Mouse (Mus musculus): ENCODE data around the gene Intu. TPM values are rescaled to one million over a fixed set of nuclear protein-coding genes. Genes with fewer than 3 reads are reported as not detected.
A peak's percentile ranks its signal among the peaks of the same experiment; 100 is the strongest.

The Intu gene
- total RNA-seq (2017): 0.29 to 1.8 TPM (median 1.6 TPM) in 3 replicates

DNA sequence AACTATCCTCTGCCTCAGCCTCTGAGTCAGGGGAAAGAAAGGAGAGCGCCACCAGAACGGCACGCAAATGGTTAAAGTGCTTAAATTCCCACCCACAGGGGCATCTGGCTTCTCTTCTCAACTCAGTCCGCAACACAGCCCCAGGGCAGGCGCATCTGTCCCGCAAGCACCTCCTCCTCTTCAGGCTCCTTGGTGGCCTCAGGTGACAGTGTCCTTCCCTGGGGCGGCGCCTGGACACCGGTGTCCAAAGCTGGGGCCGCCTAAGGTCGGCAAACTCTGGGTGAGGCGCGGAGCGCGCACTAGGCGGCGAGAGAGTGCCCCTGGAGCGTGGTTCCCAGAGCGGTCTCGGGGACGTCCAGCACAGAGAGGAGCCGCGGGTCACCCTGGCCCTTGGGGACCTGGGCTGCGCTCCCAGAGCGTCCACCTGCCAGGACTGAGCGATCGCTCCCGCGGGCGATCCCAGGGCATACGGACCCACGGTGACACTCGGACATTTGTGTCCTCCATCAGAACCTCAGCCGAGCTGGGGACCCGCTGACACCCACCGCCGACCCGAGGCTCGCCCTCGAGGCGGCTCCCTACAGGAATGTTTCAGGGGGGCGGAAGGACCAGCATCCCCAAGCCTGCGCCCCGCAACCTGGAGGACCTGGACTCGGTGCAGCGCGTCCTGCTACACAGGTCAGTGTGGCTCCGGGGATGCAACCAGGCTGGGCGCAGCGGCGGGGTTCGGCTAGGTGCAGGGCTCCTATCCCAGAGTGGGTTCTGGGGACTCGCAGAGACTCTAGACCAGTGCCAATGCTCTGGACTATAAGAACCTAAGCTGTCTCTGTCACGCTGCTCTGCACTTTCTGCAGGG lies at the start of gene Intu:
Gene Intu, plus strand, starts transcription at position 1 of the 856 bp plus-strand sequence.
- ATAC-seq (replicated peaks; ENCODE audit: insufficient number of reproducible peaks, low FRiP score, low TSS enrichment, poor library complexity, severe bottlenecking): 0 out of 2 replicates have a peak, but pooled peaks have one; percentile 25

DNA sequence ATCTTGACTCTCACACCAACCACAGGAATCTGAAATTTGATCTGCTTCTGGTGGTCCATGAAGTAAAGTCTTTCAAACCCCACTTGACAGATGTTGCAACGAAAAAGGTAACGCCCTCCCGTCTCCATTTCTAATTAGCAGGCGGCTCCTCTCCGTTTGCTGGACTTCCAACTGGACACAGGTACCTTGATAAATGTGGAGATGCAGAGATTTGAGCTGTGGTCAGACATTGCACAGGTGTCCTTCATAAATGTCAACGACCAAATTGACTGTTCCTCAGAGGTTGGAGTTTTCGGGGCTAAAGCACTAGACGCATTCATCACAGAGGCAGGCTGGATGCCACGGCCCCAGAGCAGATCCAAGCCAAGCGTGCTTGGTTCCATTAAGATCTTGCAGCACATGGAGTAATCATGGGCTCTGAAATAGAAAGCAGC lies 47.8 kb upstream of the Intu start:
- no peak for ATAC-seq (replicated peaks; ENCODE audit: insufficient number of reproducible peaks, low FRiP score, low TSS enrichment, poor library complexity, severe bottlenecking)

DNA sequence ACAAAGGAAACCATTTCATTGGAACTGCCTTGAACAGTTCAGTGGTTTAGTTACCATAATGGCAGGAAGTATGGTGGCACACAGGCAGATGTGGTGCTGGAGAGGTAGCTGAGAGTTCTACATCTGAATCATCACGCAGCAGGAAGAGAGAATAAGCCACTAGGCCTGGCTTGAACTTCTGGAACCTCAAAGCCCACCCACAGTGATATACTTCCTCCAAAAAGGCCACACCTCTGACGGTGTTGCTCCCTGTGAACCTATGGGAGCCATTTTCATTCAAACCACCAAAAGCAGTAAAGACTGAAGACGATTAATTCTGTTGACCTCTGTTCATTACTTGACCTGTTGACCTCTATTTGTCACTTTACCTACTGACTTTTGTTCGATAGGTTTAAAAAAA lies 43.7 kb upstream of the Intu start:
- ATAC-seq (replicated peaks; ENCODE audit: insufficient number of reproducible peaks, low FRiP score, low TSS enrichment, poor library complexity, severe bottlenecking): no peak

DNA sequence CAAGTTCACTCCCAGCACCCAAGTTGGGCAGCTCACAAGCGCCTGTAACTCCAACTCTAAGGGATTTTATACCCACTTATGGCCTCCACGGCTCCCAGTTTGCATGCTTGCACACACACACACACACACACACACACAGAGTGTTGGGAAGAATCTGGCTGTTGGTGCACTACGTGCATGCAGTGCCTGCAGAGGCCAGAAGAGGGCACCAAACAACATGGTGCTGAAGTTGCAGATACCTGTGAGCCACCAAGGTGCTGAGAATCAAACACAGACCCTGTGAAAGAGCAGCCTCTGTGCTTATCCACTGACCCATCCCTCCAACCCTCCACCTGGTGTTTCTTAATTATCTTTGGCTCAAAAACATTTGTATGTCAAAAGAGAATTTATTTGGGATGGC lies 39.3 kb upstream of the Intu start:
- ATAC-seq (replicated peaks; ENCODE audit: insufficient number of reproducible peaks, low FRiP score, low TSS enrichment, poor library complexity, severe bottlenecking): no peak

DNA sequence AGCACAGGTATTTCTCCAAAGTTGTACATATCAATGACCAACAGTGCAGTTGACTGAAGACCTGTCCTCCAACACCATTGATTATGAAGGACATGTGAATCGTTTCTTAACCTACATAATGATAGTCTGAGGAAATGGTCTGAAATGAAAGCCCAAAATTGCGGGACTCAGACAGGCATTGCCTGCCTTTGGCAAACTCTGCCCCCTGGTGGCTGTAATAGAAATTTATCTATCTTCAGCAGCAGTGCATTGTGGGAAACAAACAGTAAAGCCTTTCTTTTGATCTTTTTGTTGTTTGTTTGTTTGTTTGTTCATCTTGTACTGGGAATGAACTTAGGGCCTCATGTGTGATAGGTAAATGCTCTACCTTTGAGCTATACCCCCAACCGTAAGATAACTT lies 32.2 kb upstream of the Intu start:
- no peak for ATAC-seq (replicated peaks; ENCODE audit: insufficient number of reproducible peaks, low FRiP score, low TSS enrichment, poor library complexity, severe bottlenecking)

DNA sequence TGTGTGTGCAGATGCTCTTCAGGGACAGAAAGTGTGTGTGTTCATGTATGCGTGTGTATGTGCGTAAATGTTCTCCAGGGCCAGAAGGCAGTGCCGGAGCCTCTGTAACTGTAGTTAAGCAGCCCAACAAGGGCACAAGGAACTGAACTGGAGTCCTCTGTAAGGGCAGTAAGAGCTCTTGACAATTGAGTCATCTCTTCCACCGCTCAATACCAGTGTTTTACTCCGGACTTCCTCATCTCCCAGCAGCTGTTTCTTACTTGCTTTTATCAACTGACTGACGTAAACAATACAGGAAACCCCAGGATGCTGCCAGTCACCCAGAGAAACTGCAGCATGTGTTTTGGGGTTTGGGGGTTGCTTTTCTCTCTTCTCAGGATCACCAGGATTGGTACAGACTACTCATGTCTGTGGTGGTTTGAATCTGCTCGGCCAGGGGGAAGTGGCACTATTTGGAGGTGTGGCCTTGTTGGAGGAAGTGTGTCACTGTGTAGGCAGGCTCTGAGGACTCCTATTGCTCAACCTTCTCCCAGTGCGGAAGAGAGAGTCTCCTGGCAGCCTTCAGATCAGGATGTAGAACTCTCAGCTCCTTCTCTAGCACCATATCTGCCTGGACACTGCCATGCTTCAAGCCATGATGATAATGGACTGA lies 30.8 kb upstream of the Intu start:
- ATAC-seq (replicated peaks; ENCODE audit: insufficient number of reproducible peaks, low FRiP score, low TSS enrichment, poor library complexity, severe bottlenecking): peak; percentile 74

DNA sequence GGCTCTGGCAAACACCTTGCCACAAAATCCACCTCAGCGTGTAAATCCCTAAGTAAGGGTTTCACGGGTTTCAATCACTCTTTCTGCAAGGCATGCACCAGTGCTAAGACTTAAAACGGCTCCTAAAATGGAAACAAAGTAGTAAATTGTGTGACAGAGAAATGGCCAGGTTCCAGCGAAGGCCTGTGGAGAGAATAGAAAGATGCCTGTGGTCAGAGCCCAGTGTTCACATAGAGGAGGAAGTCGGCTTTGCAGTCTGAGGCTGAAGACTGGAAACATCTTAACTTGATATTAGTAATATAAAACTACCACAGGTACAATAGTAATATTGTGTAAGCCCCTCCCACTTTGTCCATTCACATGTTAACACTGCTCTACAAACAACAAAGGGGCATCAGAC lies 26.7 kb upstream of the Intu start:
- ATAC-seq (replicated peaks; ENCODE audit: insufficient number of reproducible peaks, low FRiP score, low TSS enrichment, poor library complexity, severe bottlenecking): no peak

DNA sequence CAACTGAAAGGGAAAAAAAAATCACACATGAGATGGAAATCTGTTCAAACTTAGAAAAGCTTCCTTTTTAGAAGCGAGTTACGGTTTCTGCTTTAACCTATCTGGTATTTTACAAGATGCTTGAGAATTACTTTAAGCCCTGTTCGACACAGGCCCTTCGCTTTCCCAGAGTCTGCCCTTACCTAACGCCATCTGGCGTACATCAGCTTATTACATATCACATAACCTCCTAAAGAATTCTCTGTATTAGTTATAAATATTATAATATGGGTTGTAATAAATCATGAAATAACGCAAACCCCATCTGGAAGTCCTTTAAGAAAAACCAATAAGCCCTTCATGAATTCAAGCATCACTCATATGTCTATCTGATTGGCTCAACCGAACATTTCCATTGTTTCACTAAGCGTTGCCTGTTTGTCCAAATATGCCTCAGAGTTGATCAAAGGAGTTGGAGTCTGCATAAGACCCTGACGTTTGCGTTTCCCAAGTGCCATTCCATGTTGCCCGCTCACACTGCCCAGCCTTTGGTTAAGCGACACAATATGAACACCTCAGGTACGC lies 25.6 kb upstream of the Intu start:
- ATAC-seq (replicated peaks; ENCODE audit: insufficient number of reproducible peaks, low FRiP score, low TSS enrichment, poor library complexity, severe bottlenecking): no peak

DNA sequence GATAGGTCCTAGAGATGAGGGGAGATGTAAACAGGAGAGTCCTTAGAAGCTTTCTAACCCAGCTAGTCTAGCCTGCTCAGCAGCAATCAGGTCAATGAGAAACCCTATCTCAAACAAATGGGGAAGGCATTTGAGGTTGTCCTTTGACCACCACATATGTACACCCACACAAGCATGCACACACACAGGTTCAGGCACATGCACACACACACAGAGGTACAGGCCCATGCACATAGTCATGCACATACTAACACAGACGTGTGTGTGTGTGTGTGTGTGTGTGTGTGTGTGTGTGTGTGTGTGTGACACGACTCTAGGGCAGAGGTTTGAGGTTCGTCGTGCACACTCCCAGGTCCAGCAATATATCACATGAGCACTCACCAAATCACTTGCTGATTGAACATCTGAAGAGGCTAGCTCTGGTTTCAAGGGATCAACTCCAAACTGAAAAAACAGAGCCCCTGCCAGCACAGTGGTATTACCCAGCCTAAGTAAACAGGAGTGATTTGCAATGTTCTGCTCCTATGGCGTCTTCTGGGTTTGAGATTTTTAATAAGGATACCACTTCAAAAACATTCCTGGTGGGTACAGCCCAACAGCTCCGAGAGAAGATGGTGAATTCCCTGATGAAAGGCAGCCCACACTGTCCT lies 22.0 kb upstream of the Intu start:
- no peak for ATAC-seq (replicated peaks; ENCODE audit: insufficient number of reproducible peaks, low FRiP score, low TSS enrichment, poor library complexity, severe bottlenecking)

DNA sequence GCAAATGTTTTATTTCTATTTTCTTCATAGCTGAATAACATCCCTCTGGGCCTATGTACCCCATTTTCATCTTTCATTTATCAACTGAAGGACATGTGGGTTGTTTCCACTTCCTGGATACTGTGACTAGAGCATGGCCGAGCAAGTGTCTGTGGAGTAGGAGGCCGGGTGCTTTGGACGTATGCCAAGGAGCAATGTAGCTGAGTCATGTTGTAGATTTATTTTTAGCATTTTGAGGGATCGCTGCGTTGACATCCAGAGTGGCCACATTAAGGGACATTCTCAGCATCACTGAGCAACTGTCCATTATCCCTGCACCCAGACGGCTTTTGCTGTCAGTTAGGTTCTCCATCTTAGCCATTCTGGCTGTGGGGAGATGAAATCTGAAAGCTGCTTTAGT lies 20.5 kb upstream of the Intu start:
- ATAC-seq (replicated peaks; ENCODE audit: insufficient number of reproducible peaks, low FRiP score, low TSS enrichment, poor library complexity, severe bottlenecking): no peak

DNA sequence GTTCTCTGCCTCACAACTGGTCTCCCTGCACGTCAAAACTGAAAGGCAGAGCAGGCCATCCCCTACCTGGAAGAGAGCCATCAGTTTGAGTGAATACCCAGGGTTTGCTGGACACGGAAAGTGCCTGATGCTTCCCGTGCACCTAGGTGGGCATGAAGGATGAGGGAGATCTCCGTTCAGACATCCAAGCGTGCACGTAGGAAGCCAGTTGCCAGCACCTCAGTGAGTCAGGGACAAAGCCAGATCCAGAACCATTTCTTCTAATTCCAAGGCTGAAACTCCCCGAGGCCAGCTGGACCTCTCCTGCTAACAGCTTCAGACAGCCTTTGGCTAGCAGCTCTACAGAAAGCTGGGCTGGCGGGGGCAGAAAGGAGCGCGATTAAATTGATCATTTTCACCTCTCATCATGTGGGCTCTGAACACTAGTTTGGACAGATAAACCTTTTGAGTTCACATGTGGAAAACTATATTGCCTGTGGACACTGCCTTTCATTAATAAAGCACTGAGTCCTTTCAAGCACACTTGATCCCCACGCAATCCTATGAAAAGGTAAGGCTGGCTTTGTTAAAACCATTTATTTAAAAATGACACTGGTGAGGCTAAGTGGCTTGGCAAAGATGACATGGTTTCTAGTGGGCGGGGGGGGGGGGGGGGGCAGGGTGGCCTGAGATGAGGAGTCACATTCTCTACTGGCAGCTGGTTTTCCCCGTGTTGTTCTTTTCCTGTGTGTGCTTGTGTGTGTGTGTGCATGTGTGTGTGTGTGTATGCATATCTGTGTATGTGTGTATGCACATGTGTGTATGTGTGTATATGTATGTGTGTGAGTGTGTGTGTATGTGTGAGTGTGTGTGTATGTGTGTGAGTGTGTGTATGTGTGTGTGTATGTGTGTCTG lies 17.9 kb upstream of the Intu start:
- no peak for ATAC-seq (replicated peaks; ENCODE audit: insufficient number of reproducible peaks, low FRiP score, low TSS enrichment, poor library complexity, severe bottlenecking)

DNA sequence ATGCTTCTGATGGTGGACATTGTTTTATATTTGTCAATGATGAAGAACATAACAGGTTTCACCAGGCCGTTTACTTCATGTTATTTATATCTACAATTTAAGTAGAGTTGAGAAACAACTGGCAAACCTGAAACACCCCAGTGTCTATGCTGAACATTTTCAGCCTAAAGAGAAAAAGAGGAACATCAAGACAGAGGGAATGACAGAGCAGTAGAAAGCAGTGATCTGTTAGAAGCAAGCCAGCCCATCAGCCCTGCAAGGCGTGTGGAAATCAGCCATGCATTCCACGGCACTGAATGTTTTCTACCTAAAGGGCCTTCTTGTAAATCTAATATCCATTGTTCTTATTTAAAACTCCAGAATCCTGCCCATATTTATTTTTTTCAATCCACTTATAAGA lies 12.8 kb upstream of the Intu start:
- no peak for ATAC-seq (replicated peaks; ENCODE audit: insufficient number of reproducible peaks, low FRiP score, low TSS enrichment, poor library complexity, severe bottlenecking)

DNA sequence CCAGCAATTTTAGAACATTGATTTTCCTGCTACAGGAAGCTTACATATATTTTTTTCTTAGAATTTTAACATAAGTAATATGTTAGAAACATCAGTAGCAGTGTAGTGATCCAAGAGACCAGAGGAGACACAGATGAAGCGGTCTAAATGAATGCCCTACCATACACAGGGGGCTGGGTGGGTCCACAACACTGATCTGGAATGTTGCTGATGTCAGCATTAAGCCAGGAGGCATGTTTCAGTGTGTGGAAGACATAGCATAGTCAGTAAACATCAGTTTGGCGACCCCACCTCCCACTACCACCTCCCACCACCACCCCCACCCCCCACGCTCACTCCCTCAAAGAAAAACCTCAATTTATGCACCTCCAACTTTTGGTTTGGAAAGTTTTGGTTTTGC lies 11.5 kb upstream of the Intu start:
- no peak for ATAC-seq (replicated peaks; ENCODE audit: insufficient number of reproducible peaks, low FRiP score, low TSS enrichment, poor library complexity, severe bottlenecking)

DNA sequence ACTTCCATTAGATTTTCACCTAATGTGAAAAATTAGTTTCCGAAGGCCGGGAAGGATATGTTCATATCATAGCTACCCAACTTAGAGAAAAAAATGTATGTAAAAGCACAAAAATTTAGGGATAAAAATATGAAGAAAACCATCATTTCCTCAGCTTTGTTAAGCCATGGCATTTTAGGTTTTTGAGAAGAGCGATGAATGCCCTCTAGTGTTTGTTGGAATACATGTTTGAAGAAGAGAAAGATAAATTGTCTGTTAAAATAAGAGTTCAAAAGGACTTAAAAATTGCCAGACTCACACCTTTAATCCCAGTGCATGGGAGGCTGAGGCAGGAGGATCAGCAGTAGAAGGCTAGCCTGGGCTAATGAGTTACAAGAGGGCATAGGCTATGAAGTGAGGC lies 10.5 kb upstream of the Intu start:
- ATAC-seq (replicated peaks; ENCODE audit: insufficient number of reproducible peaks, low FRiP score, low TSS enrichment, poor library complexity, severe bottlenecking): no peak

DNA sequence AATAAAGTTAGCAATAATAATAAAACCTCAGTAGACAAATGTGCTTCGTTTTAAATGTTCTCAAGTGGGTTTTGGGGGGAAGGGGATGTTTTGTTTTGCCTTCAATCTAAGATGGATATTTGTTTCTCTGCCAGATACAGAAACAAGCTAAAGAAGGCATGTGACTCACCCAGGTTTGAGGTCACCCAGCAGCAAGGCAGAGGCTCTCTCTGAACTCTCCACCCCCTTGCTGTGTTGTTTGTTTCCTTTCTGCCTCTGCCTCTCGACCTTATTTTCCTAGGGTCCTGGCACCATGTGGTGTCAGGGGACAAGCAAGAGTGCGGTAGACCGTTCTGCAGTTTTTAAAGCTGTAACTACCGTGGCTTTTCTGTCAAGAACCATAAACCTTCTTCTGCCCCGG lies 8.6 kb upstream of the Intu start:
- ATAC-seq (replicated peaks; ENCODE audit: insufficient number of reproducible peaks, low FRiP score, low TSS enrichment, poor library complexity, severe bottlenecking): no peak

DNA sequence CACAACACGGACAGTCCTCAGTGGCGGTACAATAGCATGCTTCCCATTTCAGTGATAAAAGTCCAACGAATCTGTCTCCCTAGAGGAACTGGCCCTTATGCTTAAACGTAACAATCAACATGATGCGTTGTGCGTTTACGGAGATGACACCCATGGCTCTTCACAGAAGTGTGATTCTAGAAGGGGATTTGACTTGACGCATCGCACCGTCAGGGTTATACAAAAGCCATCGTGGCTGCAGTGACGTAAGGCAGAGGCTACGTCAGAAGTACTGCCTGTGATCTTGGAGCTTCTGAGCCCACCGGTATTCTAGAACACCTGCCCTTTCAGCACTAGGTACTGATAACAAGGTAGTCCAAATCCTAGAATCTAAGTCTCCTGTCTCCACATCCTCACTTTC lies 8.2 kb upstream of the Intu start:
- no peak for ATAC-seq (replicated peaks; ENCODE audit: insufficient number of reproducible peaks, low FRiP score, low TSS enrichment, poor library complexity, severe bottlenecking)

DNA sequence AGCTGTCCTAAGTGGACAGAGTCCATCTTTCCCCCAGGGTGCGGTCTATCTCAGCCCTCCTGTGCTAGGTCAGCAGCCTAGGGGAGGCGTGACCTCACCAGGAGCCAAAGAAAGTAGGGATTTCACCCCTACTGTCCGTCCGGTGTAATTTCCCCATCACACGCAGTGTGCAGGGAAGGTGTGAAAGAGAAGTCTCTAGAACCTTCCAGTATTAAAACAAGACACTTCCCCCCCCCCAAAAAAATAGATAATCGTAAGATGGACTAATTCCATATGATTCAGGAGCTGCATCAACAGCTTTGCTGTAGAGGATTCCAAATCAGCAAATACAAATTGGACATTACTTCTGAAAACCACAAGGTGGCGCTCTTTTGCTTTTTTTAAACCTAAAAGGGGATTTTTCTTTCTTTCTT lies 7.7 kb upstream of the Intu start:
- ATAC-seq (replicated peaks; ENCODE audit: insufficient number of reproducible peaks, low FRiP score, low TSS enrichment, poor library complexity, severe bottlenecking): no peak

DNA sequence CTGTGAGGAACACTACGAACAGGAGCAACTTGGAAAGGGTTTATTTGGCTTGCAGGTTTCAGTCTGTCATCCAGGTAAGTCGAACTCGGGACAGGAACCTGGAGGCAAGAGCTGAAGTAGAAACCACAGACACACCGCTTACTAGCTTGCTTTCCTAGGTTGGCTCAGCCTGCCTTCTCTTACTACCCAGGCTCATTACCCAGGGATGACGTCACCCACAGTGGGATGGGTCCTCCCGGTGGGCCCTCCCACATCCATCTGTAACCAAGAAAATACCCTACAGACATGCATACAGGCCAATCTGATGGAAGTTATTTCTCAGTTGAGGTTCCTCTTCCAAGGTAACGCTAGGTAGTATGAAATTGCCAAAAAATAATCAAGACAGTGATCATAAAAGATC lies 6.2 kb upstream of the Intu start:
- ATAC-seq (replicated peaks; ENCODE audit: insufficient number of reproducible peaks, low FRiP score, low TSS enrichment, poor library complexity, severe bottlenecking): no peak

DNA sequence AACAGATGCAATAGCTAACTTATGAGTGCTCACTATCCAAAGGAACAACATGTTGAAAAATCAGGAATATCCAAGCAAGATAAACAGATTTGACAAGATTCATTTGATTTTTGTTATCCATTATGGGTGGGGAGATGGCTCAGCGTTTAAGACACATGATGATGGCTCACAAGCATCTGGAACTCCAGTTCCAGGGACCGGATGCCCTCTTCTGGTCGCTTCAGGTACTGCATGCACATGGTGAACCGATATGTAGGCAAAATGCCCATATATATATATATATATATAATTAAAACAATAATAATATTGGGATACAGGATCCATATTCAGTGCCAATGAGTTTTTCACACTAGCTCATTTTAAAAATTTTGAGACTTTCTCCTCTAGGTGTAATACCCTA lies 5.7 kb upstream of the Intu start:
- ATAC-seq (replicated peaks; ENCODE audit: insufficient number of reproducible peaks, low FRiP score, low TSS enrichment, poor library complexity, severe bottlenecking): no peak; the same call in 1 of the 2 replicates
